Mouse (Mus musculus) embryonic facial prominence, embryonic 14.5 days (tissue): ENCODE data around the gene Vstm4. TPM values are rescaled to one million over a fixed set of nuclear protein-coding genes. Genes with fewer than 3 reads are reported as not detected.

Experiments
- ATAC-seq: fragments of 200-750 bp; cut with Nextera tagmentation; 2 replicates; pipeline ENCODE4 v1.8.0; 2017; ENCODE audit warnings: low read depth, moderate number of reproducible peaks, moderate TSS enrichment
- DNase-seq: peaks from one replicate; pipeline ENCODE4 v3.0.0-alpha.2; 2015; ENCODE audit warnings: low spot score
- H3K27ac ChIP-seq: fragments of 300-500 bp; sonication (generic); replicated peaks from 2 replicates; pipeline ENCODE4 v1.5.1; 2014; ENCODE audit warnings: low read depth, mild to moderate bottlenecking, low read length, moderate library complexity
- H3K27me3 ChIP-seq: fragments of 300-500 bp; sonication (generic); replicated peaks from 2 replicates; pipeline ENCODE4 v1.6.1; 2014; ENCODE audit warnings: low read length; ENCODE audit not compliant: control insufficient read depth, insufficient read depth
- H3K36me3 ChIP-seq: fragments of 300-500 bp; sonication (generic); 2 replicates; pipeline ENCODE4 v1.6.1; 2014; ENCODE audit warnings: low read length, mixed read lengths; ENCODE audit not compliant: control insufficient read depth, insufficient read depth
- H3K4me1 ChIP-seq: fragments of 300-500 bp; sonication (generic); 2 replicates; pipeline ENCODE4 v1.6.1; 2014; ENCODE audit warnings: antibody characterized with exemption, low read length; ENCODE audit not compliant: control insufficient read depth, insufficient read depth
- H3K4me2 ChIP-seq: fragments of 300-500 bp; sonication (generic); 2 replicates; pipeline ENCODE4 v1.6.1; 2014; ENCODE audit warnings: low read depth, mild to moderate bottlenecking, low read length, moderate library complexity, mixed read lengths
- H3K4me3 ChIP-seq: fragments of 300-500 bp; sonication (generic); 2 replicates; pipeline ENCODE4 v1.5.1; 2014; ENCODE audit warnings: low read depth, mild to moderate bottlenecking, low read length
- H3K9ac ChIP-seq: fragments of 300-500 bp; sonication (generic); 2 replicates; pipeline ENCODE4 v1.6.1; 2014; ENCODE audit warnings: low read depth, mild to moderate bottlenecking, low read length, moderate library complexity, mixed read lengths
- H3K9me3 ChIP-seq: fragments of 300-500 bp; sonication (generic); 2 replicates; pipeline ENCODE4 v1.6.1; 2016; ENCODE audit warnings: low read length; ENCODE audit not compliant: control insufficient read depth
- WGBS: fragments of 180-500 bp; shearing (Covaris S2); extraction: QIAGEN DNeasy Blood & Tissue Kit; methylation state at CpG from one replicate; pipeline ENCODE4 v1.1.7; 2014; 5-methylcytosine and 5-hydroxymethylcytosine counted together
- polyA plus RNA-seq: library from polyadenylated mRNA; unstranded; fragments of >200 nt; fragmentation: Nextera tagmentation; extraction: Ambion mirVana; gene quantifications from 2 replicates; pipeline ENCODE4 v1.2.1, GENCODE M21; 2014

Vstm4 gene
- polyA plus RNA-seq, 1 experiment from 2014 or later = 40.2 TPM

- peak overlapping the region; percentile 46 for H3K27ac ChIP-seq
- no peaks in the 10 kb centered on the region for H3K9me3 ChIP-seq
- DNase-seq (peak; percentile 62), ATAC-seq (peak; percentile 62; the same call in 1 of the 2 replicates)
- no peak overlapping the region for H3K4me3 ChIP-seq
- H3K27me3 ChIP-seq = no peaks in the 10 kb centered on the region
- WGBS = 41% methylated on average over 14 of the region's 14 CpGs
- H3K4me2 ChIP-seq = no peak overlapping the region
- peaks cover 40% of the 10 kb centered on the region for H3K4me1 ChIP-seq
- H3K36me3 ChIP-seq = no peaks in the 10 kb centered on the region
- H3K9ac ChIP-seq = no peak overlapping the region
These were observed 32.0 kb upstream of the Vstm4 start for GRCm38 (mm10) chr14:32824267-32825150.

DNA sequence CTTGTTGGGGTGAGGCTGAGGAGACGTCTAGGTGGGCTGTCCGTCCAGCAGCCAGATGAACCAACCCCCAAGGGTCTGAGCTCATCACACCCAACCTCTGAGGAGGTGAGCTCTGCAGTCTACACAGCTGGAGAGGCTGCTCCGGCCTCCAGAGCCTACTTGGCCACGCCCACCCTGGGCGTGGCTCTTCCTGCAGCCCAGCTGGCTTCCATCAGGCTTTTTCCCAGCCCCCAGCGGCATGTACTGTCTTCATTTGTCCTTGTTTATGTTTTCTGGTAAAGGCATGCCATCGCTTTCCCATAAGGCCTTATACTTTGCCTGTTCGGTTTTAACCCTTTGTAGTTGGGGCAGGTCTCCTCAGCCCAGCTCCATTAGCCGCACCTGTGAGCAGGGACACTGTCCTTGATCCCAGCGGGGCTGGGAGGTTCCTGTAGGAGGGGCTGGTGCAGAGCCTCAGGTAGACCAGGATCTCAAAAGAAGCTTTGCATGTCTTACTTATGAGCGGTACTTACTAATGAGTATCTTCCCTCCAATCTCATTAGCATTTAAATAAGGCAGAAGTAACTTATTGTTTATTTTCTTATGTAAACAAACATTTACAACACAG lies 31.0 kb upstream of the Vstm4 start:
- peak overlapping the region; percentile 46; the same call in 1 of the 2 replicates for H3K27ac ChIP-seq
- H3K36me3 ChIP-seq = no peaks in the 10 kb centered on the region
- no peak overlapping the region for H3K9ac ChIP-seq
- H3K9me3 ChIP-seq = no peaks in the 10 kb centered on the region
- H3K4me3 ChIP-seq = no peak overlapping the region
- H3K4me2 ChIP-seq = peak overlapping the region; percentile 41
- 5% methylated on average over 11 of the region's 11 CpGs for WGBS
- ATAC-seq (peak; percentile 89), DNase-seq (peak; percentile 95)
- no peaks in the 10 kb centered on the region for H3K27me3 ChIP-seq
- peaks cover 40% of the 10 kb centered on the region for H3K4me1 ChIP-seq

GRCm38 (mm10) chr14:32827165-32827564 lies 29.4 kb upstream of the Vstm4 start:
- H3K4me1 ChIP-seq = peaks cover 40% of the 10 kb centered on the region
- H3K27ac ChIP-seq = no peak overlapping the region
- H3K9ac ChIP-seq = no peak overlapping the region
- H3K36me3 ChIP-seq = no peaks in the 10 kb centered on the region
- ATAC-seq (no peak), DNase-seq (peak; percentile 22)
- WGBS = 49% methylated on average over 4 of the region's 4 CpGs
- H3K9me3 ChIP-seq = no peaks in the 10 kb centered on the region
- H3K4me2 ChIP-seq = no peak overlapping the region
- no peaks in the 10 kb centered on the region for H3K27me3 ChIP-seq
- no peak overlapping the region for H3K4me3 ChIP-seq

DNA sequence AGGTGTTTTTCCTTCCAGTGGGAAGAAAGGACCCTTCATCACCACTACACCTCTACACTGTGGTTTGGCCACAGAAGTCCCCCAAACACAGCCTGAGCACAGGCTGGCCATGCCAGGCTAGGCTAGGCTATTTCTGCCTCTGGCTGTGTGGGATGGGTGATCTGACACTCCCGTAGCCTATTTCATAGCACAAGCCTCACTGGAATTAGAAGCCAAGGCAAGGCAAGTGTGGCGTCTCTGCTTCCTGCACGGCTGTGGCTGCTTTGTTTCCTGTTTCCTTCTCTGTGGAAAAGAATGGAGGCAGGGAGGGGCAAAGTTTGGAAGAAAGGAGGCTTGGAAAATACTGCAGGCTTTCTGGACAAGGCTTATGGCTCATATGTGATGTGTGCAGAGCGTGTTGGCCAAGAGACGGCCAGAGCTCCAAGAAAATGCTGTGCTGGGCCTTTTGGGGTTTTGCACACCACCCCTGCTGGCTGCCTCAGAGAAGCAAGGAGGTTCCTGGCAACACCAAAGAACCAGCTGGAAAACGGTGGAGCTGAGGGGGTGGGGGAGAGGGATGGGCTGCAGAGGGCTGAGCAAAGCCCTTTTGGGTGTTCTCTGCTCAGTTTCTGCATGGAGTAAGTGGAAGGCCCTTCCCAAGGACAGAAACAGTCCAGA lies 28.4 kb upstream of the Vstm4 start:
- peak; percentile 41 for ATAC-seq

GRCm38 (mm10) chr14:32833847-32834246 lies 22.7 kb upstream of the Vstm4 start, which contains the start of gene Fam170b:
TSS of gene Fam170b (plus strand) at chr14:32833962.
- WGBS = 68% methylated on average over 8 of the region's 8 CpGs
- Histone ChIP-seq H3K4me1 (no peaks in the 10 kb centered on the region), H3K27ac (no peak within 1 kb of the TSS), H3K4me3 (no peak within 1 kb of the TSS), H3K9ac (no peak within 1 kb of the TSS), H3K9me3 (no peaks in the 10 kb centered on the region), H3K4me2 (no peak within 1 kb of the TSS), H3K36me3 (no peaks in the 10 kb centered on the region), H3K27me3 (no peaks in the 10 kb centered on the region)
- DNase-seq (no peak), ATAC-seq (no peak)

More for the DNA sequence above, 28.4 kb upstream of the Vstm4 start:
- H3K4me2 ChIP-seq = no peak overlapping the region
- peak overlapping the region; percentile 70 for H3K27ac ChIP-seq
- H3K27me3 ChIP-seq = no peaks in the 10 kb centered on the region
- DNase-seq = peak; percentile 75
- H3K36me3 ChIP-seq = no peaks in the 10 kb centered on the region
- 43% methylated on average over 6 of the region's 6 CpGs for WGBS
- no peak overlapping the region for H3K4me3 ChIP-seq
- H3K4me1 ChIP-seq = peaks cover 40% of the 10 kb centered on the region
- no peaks in the 10 kb centered on the region for H3K9me3 ChIP-seq
- H3K9ac ChIP-seq = no peak overlapping the region

DNA sequence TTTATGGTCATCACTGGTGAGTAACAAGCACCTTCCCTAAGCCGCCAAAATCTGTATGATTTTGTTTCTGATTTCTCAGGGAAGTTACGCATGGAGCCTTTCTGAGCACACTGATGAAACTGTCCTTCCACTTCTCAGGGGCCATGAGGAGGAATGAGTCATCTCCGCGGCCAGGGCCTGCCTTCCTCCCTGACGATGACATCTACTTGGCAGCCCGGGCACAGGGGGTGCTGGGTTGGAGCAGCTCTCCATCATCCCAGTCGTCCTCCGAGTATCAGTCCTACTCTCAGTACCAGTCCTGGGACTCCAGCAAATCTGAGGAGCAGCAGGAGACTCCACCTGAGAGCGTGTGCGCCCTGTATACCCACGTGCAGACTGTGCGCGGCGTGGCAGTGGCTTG lies 21.4 kb upstream of the Vstm4 start:
- 88% methylated on average over 14 of the region's 14 CpGs for WGBS
- Histone ChIP-seq H3K9ac (no peak overlapping the region), H3K4me3 (no peak overlapping the region), H3K4me2 (no peak overlapping the region), H3K9me3 (no peaks in the 10 kb centered on the region), H3K4me1 (no peaks in the 10 kb centered on the region), H3K27me3 (no peaks in the 10 kb centered on the region), H3K36me3 (no peaks in the 10 kb centered on the region), H3K27ac (no peak overlapping the region)
- DNase-seq = no peak
- ATAC-seq = no peak

DNA sequence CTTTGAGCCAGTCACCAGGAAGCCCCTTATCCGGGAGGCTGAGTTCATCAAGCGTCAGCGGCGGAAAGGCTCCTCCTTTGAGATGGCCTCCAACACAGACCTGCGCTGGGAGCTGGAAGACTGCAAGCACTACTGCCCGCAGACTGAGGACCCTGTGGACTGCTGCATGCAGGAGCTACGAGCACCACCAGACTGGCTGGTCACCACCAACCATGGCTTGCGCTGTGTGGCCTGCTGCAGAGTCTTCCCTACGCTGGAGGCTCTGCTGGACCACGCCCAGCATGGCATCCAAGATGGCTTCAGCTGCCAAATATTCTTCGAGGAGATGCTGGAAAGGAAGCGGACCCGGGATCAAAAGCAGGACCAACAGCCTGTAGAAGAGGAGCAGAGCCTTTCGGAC lies 21.0 kb upstream of the Vstm4 start:
- no peak for DNase-seq
- 86% methylated on average over 14 of the region's 14 CpGs for WGBS
- Histone ChIP-seq H3K36me3 (no peaks in the 10 kb centered on the region), H3K4me2 (no peak overlapping the region), H3K9ac (no peak overlapping the region), H3K4me3 (no peak overlapping the region), H3K4me1 (no peaks in the 10 kb centered on the region), H3K27me3 (no peaks in the 10 kb centered on the region), H3K27ac (no peak overlapping the region), H3K9me3 (no peaks in the 10 kb centered on the region)
- no peak for ATAC-seq

DNA sequence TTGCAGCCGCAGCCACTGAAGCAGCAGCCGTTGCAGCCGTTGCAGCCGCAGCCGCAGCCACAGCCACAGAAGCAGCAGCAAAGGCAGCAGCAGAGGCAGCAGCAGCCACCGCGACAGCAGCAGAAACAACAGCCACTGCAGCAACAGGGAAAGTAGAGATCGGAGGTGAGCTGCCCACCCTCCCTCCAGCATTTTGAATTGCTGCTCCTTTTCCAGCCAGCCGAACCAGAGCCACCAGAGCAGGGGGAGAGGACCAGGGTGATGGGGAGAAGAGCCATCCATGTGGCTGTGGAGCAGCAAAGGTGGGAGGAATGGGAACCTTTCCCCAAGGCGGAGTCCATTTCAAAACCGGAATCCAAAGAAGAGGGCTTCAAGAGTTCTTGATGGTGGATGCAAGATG lies 20.4 kb upstream of the Vstm4 start:
- no peak for ATAC-seq
- DNase-seq = no peak
- Histone ChIP-seq H3K4me2 (no peak overlapping the region), H3K9ac (no peak overlapping the region), H3K4me1 (no peaks in the 10 kb centered on the region), H3K27me3 (no peaks in the 10 kb centered on the region), H3K4me3 (no peak overlapping the region), H3K9me3 (no peaks in the 10 kb centered on the region), H3K36me3 (no peaks in the 10 kb centered on the region), H3K27ac (no peak overlapping the region)
- 83% methylated on average over 11 of the region's 11 CpGs for WGBS
